Mouse (Mus musculus) inflammation-experienced regulatory T-cells, adult 6 months (primary cell): Measurements from ENCODE around the gene Atg10. TPM values are rescaled to one million over a fixed set of nuclear protein-coding genes. Genes with fewer than 3 reads are reported as not detected.
A peak's percentile ranks its signal among the peaks of the same experiment; 100 is the strongest.

Experiments used
- ATAC-seq: one replicate; pipeline ENCODE4 v1.8.0; 2017
- polyA plus RNA-seq, 3 experiments: library from polyadenylated mRNA; unstranded; fragments of 100-300 nt; shearing (Covaris generic); gene quantifications; one replicate each; pipeline ENCODE4 v1.2.1; 2017

Atg10 gene
- polyA plus RNA-seq, 3 experiments from 2014 or later, result 20.8 to 26.7 (median 22.3) TPM

GRCm38 (mm10) chr13:91175347-91175746, 48.4 kb downstream of the Atg10 start:
- no peak for ATAC-seq

- no peak for ATAC-seq
Measured at GRCm38 (mm10) chr13:91171766-91172491, 51.8 kb downstream of the Atg10 start.

GRCm38 (mm10) chr13:91171205-91171604, 52.6 kb downstream of the Atg10 start:
- ATAC-seq, result no peak

- ATAC-seq, result peak; percentile 28
Measured at GRCm38 (mm10) chr13:91169529-91170319, 54.0 kb downstream of the Atg10 start.

GRCm38 (mm10) chr13:91168486-91168885, 55.3 kb downstream of the Atg10 start:
- ATAC-seq, result no peak

GRCm38 (mm10) chr13:91167561-91167960, 56.2 kb downstream of the Atg10 start:
- ATAC-seq, result no peak

GRCm38 (mm10) chr13:91166286-91166685, 57.5 kb downstream of the Atg10 start:
- no peak for ATAC-seq

GRCm38 (mm10) chr13:91165200-91165599, 58.6 kb downstream of the Atg10 start:
- ATAC-seq, result no peak

GRCm38 (mm10) chr13:91163292-91163691, 60.5 kb downstream of the Atg10 start:
- ATAC-seq, result no peak

GRCm38 (mm10) chr13:91162452-91162851, 61.3 kb downstream of the Atg10 start:
- no peak for ATAC-seq

GRCm38 (mm10) chr13:91160616-91161015, 63.2 kb downstream of the Atg10 start:
- no peak for ATAC-seq

- ATAC-seq, result no peak
Measured at GRCm38 (mm10) chr13:91159881-91160280, 63.9 kb downstream of the Atg10 start.

- ATAC-seq, result no peak
Measured at GRCm38 (mm10) chr13:91157941-91158340, 65.8 kb downstream of the Atg10 start.

- no peak for ATAC-seq
Measured at GRCm38 (mm10) chr13:91157429-91157828, 66.3 kb downstream of the Atg10 start.

GRCm38 (mm10) chr13:91156949-91157348, 66.8 kb downstream of the Atg10 start:
- no peak for ATAC-seq

GRCm38 (mm10) chr13:91156308-91156707, 67.5 kb downstream of the Atg10 start:
- no peak for ATAC-seq

GRCm38 (mm10) chr13:91155429-91156207, 68.2 kb downstream of the Atg10 start:
- ATAC-seq, result no peak

GRCm38 (mm10) chr13:91154622-91155021, 69.1 kb downstream of the Atg10 start:
- ATAC-seq, result no peak

GRCm38 (mm10) chr13:91136337-91136736, 87.4 kb downstream of the Atg10 start:
- ATAC-seq, result no peak

GRCm38 (mm10) chr13:91133334-91133890, 90.4 kb downstream of the Atg10 start:
- ATAC-seq, result peak; percentile 42

- ATAC-seq, result no peak
Measured at GRCm38 (mm10) chr13:91129071-91129470, 94.7 kb downstream of the Atg10 start.

- ATAC-seq, result no peak
Measured at GRCm38 (mm10) chr13:91128581-91128980, 95.2 kb downstream of the Atg10 start.

- ATAC-seq, result no peak
Measured at GRCm38 (mm10) chr13:91118156-91118555, 105.6 kb downstream of the Atg10 start.
